Mouse (Mus musculus) MEL (cell line): Measurements from ENCODE around the gene Tex44. TPM values are rescaled to one million over a fixed set of nuclear protein-coding genes. Genes with fewer than 3 reads are reported as not detected.

Experiments used
- DNase-seq: peaks from one replicate; pipeline ENCODE4 v3.0.0; 2011; ENCODE audit warnings: low read depth, low spot score
- H3K27ac ChIP-seq: 2 replicates; pipeline ENCODE4 v1.5.1; 2012; ENCODE audit warnings: low read depth, mild to moderate bottlenecking, control low read depth, low read length, moderate library complexity; ENCODE audit not compliant: control insufficient read depth
- H3K27me3 ChIP-seq, 2 experiments: fragments of 150-350 bp in 1 of 2; sonication (generic) in 1 of 2; 2 replicates each; pipeline ENCODE4 v1.6.1; 2012; ENCODE audit warnings: low read length in 2 of 2, mild to moderate bottlenecking in 2 of 2, improper control_type of control experiment in 1 of 2, moderate library complexity in 1 of 2; ENCODE audit not compliant: insufficient read depth in 2 of 2, control insufficient read depth in 1 of 2
- H3K36me3 ChIP-seq, 2 experiments: 2 replicates each; pipeline ENCODE4 v1.6.1; 2012 to 2014; ENCODE audit warnings: low read length in 2 of 2, improper control_type of control experiment in 1 of 2, inconsistent platforms in 1 of 2, mild to moderate bottlenecking in 1 of 2; ENCODE audit not compliant: insufficient read depth in 2 of 2, control insufficient read depth in 1 of 2
- H3K4me1 ChIP-seq, 2 experiments: fragments of 150-350 bp in 1 of 2; sonication (generic) in 1 of 2; 2 replicates each; pipeline ENCODE4 v1.6.1; 2012; ENCODE audit warnings: low read length in 2 of 2, improper control_type of control experiment in 1 of 2, mild to moderate bottlenecking in 1 of 2; ENCODE audit not compliant: insufficient read depth in 2 of 2, control insufficient read depth in 1 of 2
- H3K4me3 ChIP-seq, 2 experiments: fragments of 150-350 bp in 1 of 2; sonication (generic) in 1 of 2; 2 replicates each; pipeline ENCODE4 v1.5.1; 2012; ENCODE audit warnings: low read depth in 2 of 2, low read length in 2 of 2, mild to moderate bottlenecking in 2 of 2, moderate library complexity in 2 of 2, control low read depth in 1 of 2, improper control_type of control experiment in 1 of 2; ENCODE audit not compliant: control insufficient read depth in 1 of 2, insufficient read depth in 1 of 2
- H3K79me2 ChIP-seq: 2 replicates; pipeline ENCODE4 v1.6.1; 2012; ENCODE audit warnings: mild to moderate bottlenecking, low read length, moderate library complexity; ENCODE audit not compliant: control insufficient read depth, poor library complexity, insufficient read depth
- H3K9ac ChIP-seq: 2 replicates; pipeline ENCODE4 v1.6.1; 2012; ENCODE audit warnings: low read depth, mild to moderate bottlenecking, control low read depth, low read length, moderate library complexity; ENCODE audit not compliant: control insufficient read depth, poor library complexity, severe bottlenecking
- H3K9me3 ChIP-seq: fragments of 150-350 bp; sonication (generic); replicated peaks from 2 replicates; pipeline ENCODE4 v1.6.1; 2012; ENCODE audit warnings: mild to moderate bottlenecking, low read length, improper control_type of control experiment, moderate library complexity; ENCODE audit not compliant: insufficient read depth
- BHLHE40 ChIP-seq: IDR thresholded peaks from 2 replicates; pipeline ENCODE4 v1.6.1; 2012; ENCODE audit warnings: low read depth, mild to moderate bottlenecking, inconsistent platforms, low read length, improper control_type of control experiment, borderline replicate concordance
- CHD1 ChIP-seq: IDR thresholded peaks from 2 replicates; pipeline ENCODE4 v1.6.1; 2012; ENCODE audit warnings: low read depth, mild to moderate bottlenecking, inconsistent platforms, low read length, improper control_type of control experiment
- CTCF ChIP-seq, 3 experiments: IDR thresholded peaks in 2 of 3; conservative IDR thresholded peaks in 1 of 3; 2 replicates each; pipeline ENCODE4 v1.5.1; 2011 to 2012; ENCODE audit warnings: low read length in 3 of 3, low read depth in 2 of 3, mild to moderate bottlenecking in 2 of 3, improper control_type of control experiment in 1 of 3, inconsistent platforms in 1 of 3, mixed read lengths in 1 of 3, moderate library complexity in 1 of 3; ENCODE audit not compliant: control insufficient read depth in 1 of 3, insufficient read depth in 1 of 3, poor library complexity in 1 of 3, severe bottlenecking in 1 of 3
- ELF1 ChIP-seq: IDR thresholded peaks from 2 replicates; pipeline ENCODE4 v1.6.1; 2014; ENCODE audit warnings: low read depth, mild to moderate bottlenecking, inconsistent platforms, low read length, improper control_type of control experiment, moderate library complexity
- GATA1 ChIP-seq: IDR thresholded peaks from 2 replicates; pipeline ENCODE4 v1.6.1; 2011; ENCODE audit warnings: low read depth, low read length, improper control_type of control experiment
- HCFC1 ChIP-seq: IDR thresholded peaks from 2 replicates; pipeline ENCODE4 v1.6.1; 2012; ENCODE audit warnings: low read depth, mild to moderate bottlenecking, inconsistent platforms, low read length, improper control_type of control experiment, moderate library complexity
- JUND ChIP-seq: IDR thresholded peaks from 2 replicates; pipeline ENCODE4 v1.6.1; 2011; ENCODE audit warnings: low read depth, mild to moderate bottlenecking, improper control_type of control experiment, low read length
- MAFK ChIP-seq: IDR thresholded peaks from 2 replicates; pipeline ENCODE4 v1.6.1; 2011; ENCODE audit warnings: low read depth, mild to moderate bottlenecking, low read length, improper control_type of control experiment, borderline replicate concordance
- MAX ChIP-seq: IDR thresholded peaks from 2 replicates; pipeline ENCODE4 v1.6.1; 2011; ENCODE audit warnings: low read length, improper control_type of control experiment
- MEF2A ChIP-seq: IDR thresholded peaks from 2 replicates; pipeline ENCODE4 v1.6.1; 2014; ENCODE audit warnings: low read depth, mild to moderate bottlenecking, inconsistent platforms, low read length, improper control_type of control experiment; ENCODE audit not compliant: poor library complexity, insufficient replicate concordance, severe bottlenecking; ENCODE audit errors: extremely low read depth
- MXI1 ChIP-seq: IDR thresholded peaks from 2 replicates; pipeline ENCODE4 v1.6.1; 2011; ENCODE audit warnings: mild to moderate bottlenecking, low read depth, low read length, improper control_type of control experiment
- MYB ChIP-seq: IDR thresholded peaks from 2 replicates; pipeline ENCODE4 v1.6.1; 2011; ENCODE audit warnings: mild to moderate bottlenecking, low read depth, low read length, improper control_type of control experiment
- MYC ChIP-seq: IDR thresholded peaks from 2 replicates; pipeline ENCODE4 v1.6.1; 2011; ENCODE audit warnings: low read depth, mild to moderate bottlenecking, low read length, improper control_type of control experiment, moderate library complexity
- POLR2A ChIP-seq, 2 experiments: IDR thresholded peaks; 2 replicates each; pipeline ENCODE4 v1.6.1; 2011 to 2012; ENCODE audit warnings: low read length in 2 of 2, mild to moderate bottlenecking in 2 of 2, control low read depth in 1 of 2, improper control_type of control experiment in 1 of 2, low read depth in 1 of 2, moderate library complexity in 1 of 2; ENCODE audit not compliant: control insufficient read depth in 1 of 2, insufficient read depth in 1 of 2, poor library complexity in 1 of 2
- POLR2AphosphoS5 ChIP-seq: IDR thresholded peaks from 2 replicates; pipeline ENCODE4 v1.6.1; 2012; ENCODE audit warnings: low read depth, borderline replicate concordance, mild to moderate bottlenecking, inconsistent platforms, low read length, moderate library complexity, mixed read lengths
- RAD21 ChIP-seq: IDR thresholded peaks from 2 replicates; pipeline ENCODE4 v1.6.1; 2011; ENCODE audit warnings: mild to moderate bottlenecking, low read depth, low read length, improper control_type of control experiment
- RCOR1 ChIP-seq: IDR thresholded peaks from 2 replicates; pipeline ENCODE4 v1.6.1; 2012; ENCODE audit warnings: low read depth, mild to moderate bottlenecking, inconsistent platforms, low read length, improper control_type of control experiment
- SIN3A ChIP-seq: IDR thresholded peaks from 2 replicates; pipeline ENCODE4 v1.6.1; 2012; ENCODE audit warnings: low read length, improper control_type of control experiment, inconsistent platforms
- SMC3 ChIP-seq: IDR thresholded peaks from 2 replicates; pipeline ENCODE4 v1.6.1; 2011; ENCODE audit warnings: low read depth, low read length, improper control_type of control experiment
- TCF12 ChIP-seq: IDR thresholded peaks from 2 replicates; pipeline ENCODE4 v1.6.1; 2014; ENCODE audit warnings: low read depth, mild to moderate bottlenecking, inconsistent platforms, low read length, improper control_type of control experiment, moderate library complexity
- USF2 ChIP-seq, 2 experiments: IDR thresholded peaks; 2 replicates each; pipeline ENCODE4 v1.6.1; 2011 to 2012; ENCODE audit warnings: improper control_type of control experiment in 2 of 2, low read length in 2 of 2, borderline replicate concordance in 1 of 2, inconsistent platforms in 1 of 2, low read depth in 1 of 2, mild to moderate bottlenecking in 1 of 2; ENCODE audit not compliant: insufficient read depth in 1 of 2
- ZKSCAN1 ChIP-seq: IDR thresholded peaks from 2 replicates; pipeline ENCODE4 v1.6.1; 2012; ENCODE audit warnings: low read depth, mild to moderate bottlenecking, inconsistent platforms, low read length, improper control_type of control experiment, moderate library complexity
- ZMIZ1 ChIP-seq: IDR thresholded peaks from 2 replicates; pipeline ENCODE4 v1.6.1; 2012; ENCODE audit warnings: low read depth, mild to moderate bottlenecking, inconsistent platforms, low read length, improper control_type of control experiment, moderate library complexity
- polyA plus RNA-seq, 2 experiments: library from polyadenylated mRNA; stranded (reverse) in 1 of 2; unstranded in 1 of 2; fragments of >175 nt in 1 of 2; fragments of >200 nt in 1 of 2; gene quantifications; 2 replicates each; pipeline versions ENCODE4 v1.2.1 to v1.2.4; 2012; ENCODE audit warnings: low replicate concordance in 2 of 2, low read depth in 1 of 2; ENCODE audit not compliant: insufficient read length in 2 of 2, insufficient read depth in 1 of 2, missing spikeins in 1 of 2
- total RNA-seq: library from RNA; depleted of rRNA; stranded (reverse); fragments of 300-350 nt; gene quantifications from 2 replicates; pipeline ENCODE4 v1.2.3, GENCODE M21; 2012

Gene Tex44
- total and polyA plus RNA-seq, 3 experiments = not detected

GRCm38 (mm10) chr1:86393219-86393618 lies 32.9 kb upstream of the Tex44 start:
- DNase-seq = no peak
- Histone ChIP-seq H3K4me1 (peaks cover 3 to 14% of the 10 kb centered on the region in 2 experiments), H3K9me3 (no peaks in the 10 kb centered on the region), H3K36me3 (peaks cover 0 to 14% of the 10 kb centered on the region in 2 experiments; a peak in 2 of 4 replicates), H3K9ac (no peak overlapping the region), H3K27ac (no peak overlapping the region), H3K79me2 (no peaks in the 10 kb centered on the region), H3K27me3 (no peaks in the 10 kb centered on the region), H3K4me3 (no peak overlapping the region)
- TF ChIP-seq GATA1 (peak; percentile 51), ZMIZ1 (no peak), MYB (no peak), ZKSCAN1 (no peak), HCFC1 (no peak), MAX (no peak), MAFK (no peak), RCOR1 (peak; percentile 70), JUND (no peak)

- no peak overlapping the region for H3K4me3 ChIP-seq
- TF ChIP-seq ELF1 (no peak), TCF12 (no peak), RCOR1 (no peak), ZKSCAN1 (no peak), ZMIZ1 (no peak), BHLHE40 (no peak), GATA1 (no peak), POLR2A (IDR thresholded peaks at IDR 0.05; ENCODE audit: control insufficient read depth in 1 of 2, insufficient read depth in 1 of 2, low read depth in 1 of 2, low read length in 2 of 2, poor library complexity in 1 of 2) (no peak), POLR2AphosphoS5 (no peak), SIN3A (no peak), JUND (no peak)
- TF ChIP-seq, all 39 proteins: peak for 0
- H3K4me1 ChIP-seq = peaks cover 11 to 23% of the 10 kb centered on the region in 2 experiments
- no peaks in the 10 kb centered on the region for H3K27me3 ChIP-seq
- no peak overlapping the region for H3K9ac ChIP-seq
- H3K79me2 ChIP-seq = no peaks in the 10 kb centered on the region
- H3K9me3 ChIP-seq = no peaks in the 10 kb centered on the region
- H3K27ac ChIP-seq = no peak overlapping the region
- no peak for DNase-seq
- peaks cover 0 to 23% of the 10 kb centered on the region in 2 experiments; a peak in 2 of 4 replicates for H3K36me3 ChIP-seq
Observed at GRCm38 (mm10) chr1:86394246-86394645, 31.9 kb upstream of the Tex44 start.

DNA sequence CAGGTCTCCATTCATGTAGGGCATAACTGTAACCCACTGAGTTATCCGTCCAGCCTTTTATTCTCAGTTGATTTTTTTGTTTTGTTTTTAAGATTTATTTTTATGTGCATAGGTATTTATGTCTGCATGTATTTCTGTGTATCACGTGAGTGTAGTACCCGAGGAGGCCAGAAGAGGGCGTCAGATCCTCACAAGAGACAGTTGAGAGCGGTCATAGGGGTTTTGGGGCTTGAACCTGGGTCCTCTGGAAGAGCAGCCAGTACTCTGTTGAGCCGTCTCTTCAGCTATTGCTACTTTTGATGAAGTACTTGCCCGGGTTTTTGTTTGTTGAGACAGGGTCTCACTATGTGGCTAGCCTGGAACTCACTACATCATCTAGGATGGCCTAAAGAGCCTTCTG lies 30.2 kb upstream of the Tex44 start:
- Histone ChIP-seq H3K79me2 (no peaks in the 10 kb centered on the region), H3K4me3 (no peak overlapping the region), H3K4me1 (peaks cover 25 to 39% of the 10 kb centered on the region in 2 experiments), H3K9ac (no peak overlapping the region), H3K9me3 (no peaks in the 10 kb centered on the region), H3K27ac (no peak overlapping the region), H3K36me3 (peaks cover 0 to 39% of the 10 kb centered on the region in 2 experiments; a peak in 2 of 4 replicates), H3K27me3 (no peaks in the 10 kb centered on the region)
- TF ChIP-seq MYC (no peak), CHD1 (no peak), CTCF (IDR thresholded peaks at IDR 0.05 in 2 of 3, conservative IDR thresholded peaks at IDR 0.05 in 1 of 3; ENCODE audit: control insufficient read depth in 1 of 3, insufficient read depth in 1 of 3, low read depth in 2 of 3, low read length in 3 of 3, poor library complexity in 1 of 3, severe bottlenecking in 1 of 3) (peak; percentile 45 to 51 (median 48)), MEF2A (no peak), USF2 (IDR thresholded peaks at IDR 0.05; ENCODE audit: borderline replicate concordance in 1 of 2, insufficient read depth in 1 of 2, low read depth in 1 of 2, low read length in 2 of 2) (no peak), BHLHE40 (no peak), MXI1 (no peak), SMC3 (0 out of 2 replicates have a peak, but pooled peaks have one; percentile 24), MAFK (no peak), ZKSCAN1 (no peak), RAD21 (peak; percentile 27)
- peak; percentile 35 for DNase-seq
